Mouse (Mus musculus): ENCODE measurements around the gene Plcl1.

Gene Plcl1

DNA sequence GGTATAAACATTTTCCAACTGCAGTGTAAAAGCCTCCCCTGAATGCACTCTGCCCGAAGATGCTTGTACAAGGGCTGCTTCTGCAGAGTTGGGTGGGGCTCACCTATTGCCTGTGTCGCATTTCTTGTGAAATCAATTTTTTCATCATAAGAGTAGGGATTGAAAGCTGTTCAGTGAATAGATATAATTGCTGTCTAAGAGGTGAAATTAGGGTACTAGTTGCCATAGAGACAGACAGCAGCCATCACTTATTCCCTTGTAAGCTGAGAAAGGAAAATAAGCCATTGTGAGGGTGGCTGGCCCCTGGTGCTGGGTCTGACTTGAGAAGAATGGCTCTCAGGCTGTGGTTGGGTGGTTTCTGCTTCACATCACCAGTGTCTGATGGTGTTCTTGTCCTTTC lies 299.0 kb downstream of the Plcl1 start:
- no peak for DNase-seq (ENCODE audit: low spot score)

DNA sequence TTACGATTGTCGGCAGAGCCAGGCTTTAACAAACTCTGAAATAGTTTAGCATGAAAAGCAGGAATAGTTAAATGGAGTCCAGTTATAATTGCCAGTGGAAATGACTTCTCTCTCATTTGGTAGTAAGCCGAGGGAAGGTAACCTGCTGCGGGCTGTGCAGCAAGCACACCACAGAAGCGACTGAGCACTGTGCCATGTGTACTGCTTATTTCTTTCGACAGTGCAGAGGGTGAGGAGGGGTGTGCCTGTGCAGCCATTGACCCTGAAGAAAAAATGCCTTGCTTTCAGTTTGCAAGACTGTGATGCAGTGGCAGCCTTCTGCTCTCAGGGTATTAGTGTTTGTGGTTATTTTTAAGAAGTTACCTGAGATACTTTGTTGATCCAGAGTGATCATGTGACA lies 299.5 kb downstream of the Plcl1 start:
- DNase-seq (ENCODE audit: low spot score) = no peak

GRCm38 (mm10) chr1:55705756-55706155 lies 300.0 kb downstream of the Plcl1 start:
- DNase-seq (ENCODE audit: low spot score) = no peak

DNA sequence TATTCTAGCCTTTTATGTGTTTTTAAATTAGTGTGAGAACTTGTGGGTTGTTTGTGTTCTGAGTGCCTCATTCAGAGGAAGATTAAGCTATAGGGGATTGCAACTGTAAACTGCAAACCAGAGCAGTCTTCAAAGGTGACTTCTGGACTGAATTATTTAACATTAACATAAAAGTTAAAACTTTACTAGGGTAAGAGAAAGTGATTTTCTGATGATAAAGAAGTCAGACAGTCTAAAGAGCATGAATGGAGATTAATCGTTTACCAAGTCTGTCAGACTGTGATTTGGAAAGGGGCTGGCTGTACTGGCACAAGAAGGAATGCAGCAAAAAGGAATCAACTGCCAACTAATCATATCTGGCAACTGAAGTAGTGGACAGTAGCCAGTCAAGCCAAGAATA lies 301.2 kb downstream of the Plcl1 start:
- DNase-seq (ENCODE audit: low spot score) = no peak

DNA sequence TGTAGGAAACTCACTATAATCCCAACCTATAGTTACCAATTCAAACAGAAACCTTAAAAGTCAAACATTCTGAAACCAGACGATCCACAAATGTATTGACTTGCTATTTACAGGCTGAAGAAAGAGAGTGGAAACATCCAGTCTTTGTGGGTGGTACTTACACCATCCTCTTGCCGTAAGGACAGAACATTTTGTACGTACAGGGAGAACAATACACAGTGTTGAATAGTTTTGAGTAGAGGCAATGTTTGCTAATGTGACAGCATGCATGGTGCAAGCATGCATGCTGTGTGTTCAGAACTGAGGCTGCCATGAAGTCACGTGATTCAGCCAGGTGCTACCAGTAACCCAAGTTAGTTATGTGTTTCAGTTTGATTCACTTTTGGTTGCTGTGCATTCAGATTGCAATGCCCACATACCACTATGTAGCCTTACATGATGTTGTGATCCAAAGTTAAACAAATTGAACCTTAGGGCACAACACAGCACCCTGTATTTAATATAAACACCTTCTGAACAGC lies 311.6 kb downstream of the Plcl1 start:
- DNase-seq (ENCODE audit: low spot score) = no peak

DNA sequence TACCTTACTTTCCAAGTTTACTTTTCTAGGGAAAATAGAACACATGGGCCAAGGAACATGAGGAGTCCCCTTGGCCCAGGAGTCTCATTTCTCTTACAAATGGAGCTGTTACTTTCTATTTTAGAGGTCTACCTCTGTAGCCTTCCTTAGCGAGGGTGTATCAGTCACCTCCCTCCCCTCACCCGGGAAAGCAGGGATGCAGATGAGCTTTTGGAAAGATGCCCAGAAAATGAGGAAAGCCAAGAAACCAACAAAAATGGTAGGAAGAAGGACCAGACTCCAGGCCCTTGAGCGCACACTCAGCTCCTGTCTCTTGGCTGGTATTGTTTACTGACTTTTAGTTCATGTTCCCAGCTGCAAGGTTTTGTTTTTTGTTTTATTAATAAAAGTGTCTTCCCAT lies 319.7 kb downstream of the Plcl1 start:
- no peak for DNase-seq (ENCODE audit: low spot score)

DNA sequence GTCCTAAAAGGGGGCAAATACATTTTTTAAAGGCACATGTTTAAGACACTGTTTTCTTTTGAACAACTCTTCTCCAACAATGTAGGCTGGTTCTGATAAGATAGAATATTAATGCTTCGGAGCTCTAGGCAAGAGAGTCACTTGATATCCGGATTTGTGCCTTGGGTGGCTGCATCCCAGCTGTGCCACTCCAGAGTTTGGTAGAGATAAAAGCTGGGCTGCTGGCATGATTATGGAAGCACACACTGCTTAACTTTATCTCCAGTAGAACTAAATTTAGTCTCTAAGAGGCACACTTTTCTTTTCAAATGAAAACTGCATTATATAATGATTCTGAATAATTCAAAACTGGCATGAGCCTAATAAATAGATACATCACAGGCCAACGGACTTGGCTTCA lies 323.6 kb downstream of the Plcl1 start:
- no peak for DNase-seq (ENCODE audit: low spot score)

DNA sequence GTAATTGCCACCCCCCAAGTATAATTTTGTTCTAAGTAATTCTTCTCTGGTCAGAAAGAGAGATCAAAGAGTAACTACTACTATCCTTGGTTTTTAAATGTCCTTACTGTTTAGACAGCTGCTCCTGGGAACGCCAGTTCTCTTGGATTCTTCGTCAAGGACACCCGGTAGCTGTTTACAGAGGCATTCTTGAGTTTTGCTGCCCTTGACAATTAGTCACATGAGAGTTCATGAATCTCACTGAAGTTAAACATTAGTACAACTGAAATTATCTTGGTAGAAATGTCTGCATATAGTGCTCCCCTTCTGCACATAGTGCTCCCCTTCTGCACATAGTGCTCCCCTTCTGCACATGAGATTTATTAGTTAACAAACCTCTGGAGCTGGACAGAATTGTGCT lies 327.2 kb downstream of the Plcl1 start:
- DNase-seq (ENCODE audit: low spot score) = peak; percentile 53

GRCm38 (mm10) chr1:55736054-55736740 lies 330.5 kb downstream of the Plcl1 start:
- DNase-seq (ENCODE audit: low spot score) = peak; percentile 63

- DNase-seq (ENCODE audit: low spot score) = peak; percentile 12
Observed at GRCm38 (mm10) chr1:55736762-55737288, 331.1 kb downstream of the Plcl1 start.

DNA sequence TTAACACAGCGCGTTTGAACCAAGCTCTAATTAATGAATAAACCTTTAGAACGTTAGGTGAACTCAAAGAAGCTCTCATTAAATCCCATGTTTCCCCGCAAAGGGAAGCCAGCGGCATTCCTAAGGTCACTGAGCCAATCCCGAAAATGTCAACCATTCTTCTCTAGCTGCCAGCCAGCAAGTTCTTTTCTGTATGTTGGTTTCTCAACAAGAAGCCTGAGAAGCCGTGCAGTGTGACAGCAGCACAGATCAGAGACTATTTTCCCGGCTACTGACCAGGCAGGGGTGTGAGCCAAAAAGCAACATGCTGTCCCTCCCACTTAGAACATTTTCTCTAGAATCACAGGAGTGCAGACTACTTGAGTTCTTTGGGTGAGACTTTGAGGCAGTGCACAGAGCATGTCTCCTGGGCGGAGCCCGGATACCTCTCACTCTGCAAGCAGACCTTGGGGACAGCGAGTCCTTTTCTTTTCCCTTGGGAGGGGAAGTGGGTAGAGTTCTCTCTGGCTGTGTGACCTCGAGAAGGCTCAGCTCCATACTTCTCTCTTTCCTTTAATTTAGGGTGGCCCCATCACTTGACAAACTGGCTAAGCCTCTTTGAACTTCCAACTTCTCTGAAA lies 333.1 kb downstream of the Plcl1 start:
- no peak for DNase-seq (ENCODE audit: low spot score)

GRCm38 (mm10) chr1:55741885-55742284 lies 336.2 kb downstream of the Plcl1 start:
- no peak for DNase-seq (ENCODE audit: low spot score)

DNA sequence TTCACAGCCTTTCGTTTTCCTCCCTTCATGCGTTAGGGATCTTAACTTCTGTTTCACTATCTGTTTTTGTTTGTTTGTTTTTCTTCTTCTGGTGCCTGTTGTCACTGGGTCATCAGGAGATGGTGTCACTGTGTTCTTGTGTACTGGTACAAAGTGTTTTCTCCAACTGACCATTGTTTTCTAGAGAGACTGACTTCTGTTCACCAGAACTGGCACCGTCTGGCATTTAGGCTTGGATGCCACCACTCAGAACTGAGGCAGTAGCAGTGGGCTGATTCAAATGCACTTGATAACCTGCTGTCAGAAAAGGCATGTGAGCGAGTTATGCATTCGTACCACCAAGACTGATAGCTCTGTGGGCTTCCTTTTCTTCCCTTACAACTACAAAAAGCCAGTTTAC lies 342.8 kb downstream of the Plcl1 start:
- no peak for DNase-seq (ENCODE audit: low spot score)

DNA sequence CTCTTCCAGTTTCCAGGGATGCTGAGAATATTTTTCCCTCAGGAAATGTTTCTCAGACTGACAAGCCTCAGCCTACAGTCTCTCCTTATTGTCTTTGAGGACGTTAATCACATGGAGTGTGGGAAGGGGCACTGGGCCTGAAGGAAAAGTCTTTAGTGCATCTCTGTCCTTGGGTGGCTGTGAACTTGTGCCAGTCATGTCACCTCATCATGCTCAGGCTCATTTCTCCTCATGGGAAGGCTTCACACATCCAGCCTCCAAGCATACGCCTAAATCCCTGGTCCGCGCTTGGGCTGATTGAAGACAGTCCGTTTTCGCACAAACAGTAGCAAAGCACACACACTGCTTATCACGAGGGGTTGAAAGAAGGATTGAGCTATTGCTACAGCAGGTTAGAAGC lies 344.0 kb downstream of the Plcl1 start:
- DNase-seq (ENCODE audit: low spot score) = no peak

DNA sequence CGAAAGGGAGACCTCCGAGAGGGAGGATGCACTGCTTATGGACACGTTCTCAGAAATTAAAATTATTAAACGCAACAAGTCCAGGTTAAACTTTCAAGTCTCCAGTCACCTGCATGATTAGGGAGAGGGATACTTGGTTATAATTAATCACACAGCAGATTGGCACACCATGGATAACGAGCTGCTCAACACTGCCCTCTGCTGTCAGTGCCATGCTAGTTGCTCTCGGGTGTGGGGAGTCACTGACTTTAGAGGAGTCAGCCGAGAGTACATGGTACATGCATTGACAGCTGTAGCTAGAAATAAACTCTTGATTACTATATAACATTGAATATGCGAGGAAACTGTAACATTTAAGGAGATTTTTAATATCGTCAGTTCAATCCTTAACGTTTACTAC lies 350.0 kb downstream of the Plcl1 start:
- DNase-seq (ENCODE audit: low spot score) = peak; percentile 4

- no peak for DNase-seq (ENCODE audit: low spot score)
Observed at GRCm38 (mm10) chr1:55762284-55762683, 356.6 kb downstream of the Plcl1 start.

DNA sequence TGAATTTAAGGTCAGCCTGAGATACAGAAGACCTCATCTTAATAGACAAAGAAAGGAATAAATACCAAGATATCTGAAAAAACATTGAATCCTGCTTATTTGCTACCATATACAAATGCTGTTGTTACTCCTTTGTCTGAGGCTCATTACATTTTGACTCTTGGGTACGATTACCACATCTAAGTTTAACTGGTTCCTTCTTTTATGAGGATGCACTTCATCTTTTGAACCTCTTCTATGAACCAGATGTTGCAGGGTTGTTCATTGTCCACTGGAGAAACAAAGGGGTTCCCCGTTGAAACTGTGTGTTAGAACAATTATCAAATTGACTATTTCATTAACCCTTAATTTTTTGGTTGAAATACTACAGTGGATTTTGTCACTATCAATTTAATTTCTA lies 357.4 kb downstream of the Plcl1 start:
- DNase-seq (ENCODE audit: low spot score) = no peak

DNA sequence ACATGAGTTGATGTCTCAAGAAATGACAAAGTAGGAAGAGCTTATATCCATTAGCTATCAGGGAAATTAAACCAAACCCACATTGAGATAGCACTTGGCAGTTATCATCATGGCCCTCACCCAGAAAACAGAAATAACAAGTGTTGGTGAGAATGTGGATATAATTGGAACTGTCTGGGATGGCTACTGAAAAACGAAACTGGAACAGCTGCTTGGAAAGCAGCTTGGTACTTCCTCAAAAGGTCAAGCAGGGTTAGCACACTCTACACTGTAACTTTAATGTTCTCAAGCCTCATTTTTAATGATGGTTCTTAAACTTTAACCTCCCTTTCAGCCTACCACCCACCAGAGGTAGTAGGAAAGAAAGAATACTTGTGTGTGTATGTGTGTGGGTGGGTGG lies 361.0 kb downstream of the Plcl1 start:
- no peak for DNase-seq (ENCODE audit: low spot score)

DNA sequence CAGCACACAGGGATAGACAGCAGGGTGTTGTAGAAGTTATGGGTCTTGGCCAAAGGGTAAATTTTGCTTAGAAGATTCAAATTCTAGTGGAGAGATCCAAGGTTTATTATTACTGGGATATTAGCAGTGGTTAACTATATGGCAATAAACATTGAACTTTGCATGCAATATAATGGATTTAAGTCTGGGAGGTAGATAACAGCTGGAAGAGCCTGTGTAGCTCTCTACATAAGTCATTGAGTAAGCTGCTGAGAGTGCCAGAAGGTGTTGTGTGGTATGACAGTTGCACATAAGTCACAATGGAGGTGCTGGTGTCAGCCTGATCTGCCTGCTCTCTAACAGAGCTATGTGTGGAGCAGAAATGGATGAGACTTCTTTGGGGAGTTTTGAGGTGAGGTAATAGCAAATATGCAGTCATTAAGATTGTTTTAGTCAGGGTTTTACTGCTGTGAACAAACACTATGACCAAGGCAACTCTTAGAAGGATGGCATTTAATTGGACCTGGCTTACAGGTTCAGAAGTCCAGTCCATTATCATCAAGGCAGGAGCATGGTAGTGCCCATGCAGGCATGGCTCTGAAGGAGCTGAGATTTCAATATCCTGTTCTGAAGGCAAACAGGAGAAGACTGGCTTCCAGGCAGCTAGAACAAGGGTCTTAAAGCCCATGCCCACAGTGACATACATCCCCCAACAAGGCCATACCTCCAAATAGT lies 364.5 kb downstream of the Plcl1 start:
- no peak for DNase-seq (ENCODE audit: low spot score)

- DNase-seq (ENCODE audit: low spot score) = no peak
Observed at GRCm38 (mm10) chr1:55792817-55793216, 387.1 kb downstream of the Plcl1 start.

Data from ovary, adult 18-20 months (tissue).